ENCODE assay signal across 28 mouse cellular contexts in genomic region chr10:89121391-89121790, GRCm38 (mm10).
DNase-seq lines count a peak whose midpoint lies in the region; ATAC-seq and TF ChIP-seq lines count a peak whose summit lies in the region.
"Had no signal": no experiment of that assay in that cellular context is flagged by ENCODE, and none has a peak within 500 bp of the region (broad histone marks: within the 10 kb centered on the region; RNA-seq: fewer than 3 reads in every experiment).

No protein-coding gene starts in this region.

- no peak overlapping the region for H3K4me3 ChIP-seq in midbrain, postnatal 0 days (ENCODE audit: low read depth, low read length)
- H3K4me3 ChIP-seq in midbrain, embryonic 11.5 days (ENCODE audit: low read depth, low read length): no peak overlapping the region
- no peak overlapping the region for H3K4me3 ChIP-seq in stomach, postnatal 0 days (ENCODE audit: low read depth, low read length)
- H3K4me3 ChIP-seq: embryonic facial prominence, embryonic 12.5 days; forebrain, embryonic 15.5 days; hindbrain, embryonic 13.5 days; limb, embryonic 12.5 days; lung, embryonic 15.5 days; midbrain, embryonic 12.5 days had no signal

- H3K36me3 ChIP-seq in midbrain, postnatal 0 days (ENCODE audit: insufficient read depth, low read length): no peaks in the 10 kb centered on the region
- no peaks in the 10 kb centered on the region for H3K36me3 ChIP-seq in midbrain, embryonic 11.5 days (ENCODE audit: control insufficient read depth, insufficient read depth, low read length)
- no peaks in the 10 kb centered on the region for H3K36me3 ChIP-seq in stomach, postnatal 0 days (ENCODE audit: control insufficient read depth, insufficient read depth, low read length)
- H3K36me3 ChIP-seq: embryonic facial prominence, embryonic 12.5 days; forebrain, embryonic 15.5 days; hindbrain, embryonic 13.5 days; limb, embryonic 12.5 days; lung, embryonic 15.5 days; midbrain, embryonic 12.5 days had no signal

- TF ChIP-seq EP300 in stomach, postnatal 0 days (optimal IDR thresholded peaks at IDR 0.05): no peak

- peak; percentile 31 for TF ChIP-seq CTCF in midbrain, postnatal 0 days (IDR thresholded peaks at IDR 0.05)
- peak; percentile 6; the same call in 1 of the 2 replicates for TF ChIP-seq CTCF in stomach, postnatal 0 days (IDR thresholded peaks at IDR 0.05; ENCODE audit: low read depth)

- no peaks in the 10 kb centered on the region for H3K4me1 ChIP-seq in midbrain, postnatal 0 days (ENCODE audit: insufficient read depth, low read length)
- H3K4me1 ChIP-seq in midbrain, embryonic 11.5 days (ENCODE audit: control insufficient read depth, insufficient read depth, low read length): no peaks in the 10 kb centered on the region
- H3K4me1 ChIP-seq in stomach, postnatal 0 days (replicated peaks; ENCODE audit: control insufficient read depth, insufficient read depth): no peaks in the 10 kb centered on the region
- H3K4me1 ChIP-seq: embryonic facial prominence, embryonic 12.5 days; forebrain, embryonic 15.5 days; hindbrain, embryonic 13.5 days; limb, embryonic 12.5 days; lung, embryonic 15.5 days; midbrain, embryonic 12.5 days had no signal

- H3K9ac ChIP-seq in midbrain, postnatal 0 days (replicated peaks; ENCODE audit: low read length, poor library complexity, severe bottlenecking): no peak overlapping the region
- no peak overlapping the region for H3K9ac ChIP-seq in midbrain, embryonic 11.5 days (ENCODE audit: low read length)
- no peak overlapping the region for H3K9ac ChIP-seq in stomach, postnatal 0 days (ENCODE audit: low read length)
- H3K9ac ChIP-seq: embryonic facial prominence, embryonic 12.5 days; forebrain, embryonic 15.5 days; hindbrain, embryonic 13.5 days; limb, embryonic 12.5 days; lung, embryonic 15.5 days; midbrain, embryonic 12.5 days had no signal

- ATAC-seq in midbrain, postnatal 0 days (ENCODE audit: low FRiP score): no peak
- ATAC-seq in midbrain, embryonic 11.5 days (ENCODE audit: low FRiP score): no peak
- no peak for ATAC-seq in stomach, postnatal 0 days (ENCODE audit: low FRiP score, low TSS enrichment)
- ATAC-seq: forebrain, embryonic 15.5 days had no signal

- WGBS in midbrain, postnatal 0 days: 54% methylated on average over 6 of the region's 6 CpGs
- WGBS in midbrain, embryonic 11.5 days: 61% methylated on average over 6 of the region's 6 CpGs
- WGBS in stomach, postnatal 0 days: 53% methylated on average over 6 of the region's 6 CpGs

- no peak overlapping the region for H3K27ac ChIP-seq in midbrain, postnatal 0 days (ENCODE audit: low read depth, low read length)
- H3K27ac ChIP-seq in midbrain, embryonic 11.5 days (ENCODE audit: low read depth, low read length): no peak overlapping the region
- no peak overlapping the region for H3K27ac ChIP-seq in stomach, postnatal 0 days (replicated peaks)
- H3K27ac ChIP-seq: embryonic facial prominence, embryonic 12.5 days; forebrain, embryonic 15.5 days; hindbrain, embryonic 13.5 days; kidney, postnatal 0 days; limb, embryonic 12.5 days; lung, embryonic 15.5 days; midbrain, embryonic 12.5 days had no signal

- H3K4me2 ChIP-seq in midbrain, postnatal 0 days (ENCODE audit: low read depth, low read length, poor library complexity, severe bottlenecking): no peak overlapping the region
- H3K4me2 ChIP-seq in midbrain, embryonic 11.5 days: no peak overlapping the region
- no peak overlapping the region for H3K4me2 ChIP-seq in stomach, postnatal 0 days (replicated peaks; ENCODE audit: low read depth)
- H3K4me2 ChIP-seq: embryonic facial prominence, embryonic 12.5 days; forebrain, embryonic 15.5 days; heart, embryonic 11.5 days; hindbrain, embryonic 13.5 days; limb, embryonic 12.5 days; lung, embryonic 15.5 days; midbrain, embryonic 12.5 days had no signal

- peak; percentile 8 for DNase-seq in embryo, embryonic 11 days
- no peak for DNase-seq in embryo, embryonic 10.5 days (ENCODE audit: low spot score)
- DNase-seq in midbrain, postnatal 0 days (ENCODE audit: low spot score): no peak
- no peak for DNase-seq in midbrain, embryonic 11.5 days (ENCODE audit: low spot score, missing footprints)
- peak; percentile 39 for DNase-seq in R1 (ENCODE audit: low read depth, low spot score)
- DNase-seq in stomach, postnatal 0 days (ENCODE audit: low spot score): no peak
- DNase-seq in kidney, adult 18-20 months: no peak
- no peak for DNase-seq in c-Kit-positive CD71-positive TER-119-positive erythroid progenitor cells, embryonic 14.5 days (ENCODE audit: low spot score)
- DNase-seq: adrenal gland, postnatal 10 days; cerebellum, adult 11-12 months; cerebellum, postnatal 14 days; gastrocnemius, postnatal 36 days; heart, adult 18-20 months; heart, postnatal 36 days; kidney, adult 8-10 months; kidney, postnatal 4 days; retina, postnatal 1 day; right cerebral cortex, postnatal 4 days; thymus, adult 2 months; thymus, postnatal 36 days had no signal

- no peaks in the 10 kb centered on the region for H3K27me3 ChIP-seq in midbrain, postnatal 0 days (ENCODE audit: insufficient read depth, low read length)
- H3K27me3 ChIP-seq in midbrain, embryonic 11.5 days (ENCODE audit: control insufficient read depth, insufficient read depth, low read length): no peaks in the 10 kb centered on the region
- H3K27me3 ChIP-seq in stomach, postnatal 0 days (ENCODE audit: control insufficient read depth, insufficient read depth, low read length): no peaks in the 10 kb centered on the region
- H3K27me3 ChIP-seq: embryonic facial prominence, embryonic 12.5 days; forebrain, embryonic 15.5 days; hindbrain, embryonic 13.5 days; limb, embryonic 12.5 days; lung, embryonic 15.5 days; midbrain, embryonic 12.5 days had no signal

- no peaks in the 10 kb centered on the region for H3K9me3 ChIP-seq in midbrain, postnatal 0 days (ENCODE audit: low read length)
- no peaks in the 10 kb centered on the region for H3K9me3 ChIP-seq in midbrain, embryonic 11.5 days (ENCODE audit: control insufficient read depth, low read length)
- H3K9me3 ChIP-seq in stomach, postnatal 0 days (ENCODE audit: control insufficient read depth, low read length): no peaks in the 10 kb centered on the region
- H3K9me3 ChIP-seq: embryonic facial prominence, embryonic 12.5 days; forebrain, embryonic 15.5 days; hindbrain, embryonic 13.5 days; limb, embryonic 12.5 days; lung, embryonic 15.5 days; midbrain, embryonic 12.5 days had no signal

Comparison
In these comparisons a context has a peak if more than half of its experiments do, and no peak if none do; other contexts are left out.
1. DNase-seq: peak in embryo, embryonic 11 days (single experiment) and R1 (single experiment); none in embryo, embryonic 10.5 days (single experiment), midbrain, postnatal 0 days (single experiment), midbrain, embryonic 11.5 days (single experiment), stomach, postnatal 0 days (single experiment), kidney, adult 18-20 months (single experiment) and c-Kit-positive CD71-positive TER-119-positive erythroid progenitor cells, embryonic 14.5 days (single experiment).